Mouse (Mus musculus) lung, embryonic 14.5 days (tissue): ENCODE results near the gene Aldh3a2. TPM values are rescaled to one million over a fixed set of nuclear protein-coding genes. Genes with fewer than 3 reads are reported as not detected.

ENCODE experiments used
- ATAC-seq: fragments of 200-750 bp; cut with Nextera tagmentation; 2 replicates; pipeline ENCODE4 v1.8.0; 2017; ENCODE audit warnings: mild to moderate bottlenecking, moderate TSS enrichment, moderate library complexity; ENCODE audit not compliant: insufficient read depth
- DNase-seq: peaks from one replicate; pipeline ENCODE4 v3.0.0-alpha.2; 2015
- H3K27ac ChIP-seq: fragments of 300-500 bp; sonication (generic); 2 replicates; pipeline ENCODE4 v1.5.1; 2014; ENCODE audit warnings: low read depth, mild to moderate bottlenecking, moderate library complexity
- H3K27me3 ChIP-seq: fragments of 300-500 bp; sonication (generic); 2 replicates; pipeline ENCODE4 v1.6.1; 2014; ENCODE audit warnings: low read length, control low read depth; ENCODE audit not compliant: insufficient read depth
- H3K36me3 ChIP-seq: fragments of 300-500 bp; sonication (generic); 2 replicates; pipeline ENCODE4 v1.6.1; 2014; ENCODE audit warnings: control low read depth; ENCODE audit not compliant: insufficient read depth
- H3K4me1 ChIP-seq: fragments of 300-500 bp; sonication (generic); 2 replicates; pipeline ENCODE4 v1.6.1; 2014; ENCODE audit warnings: antibody characterized with exemption, control low read depth; ENCODE audit not compliant: insufficient read depth
- H3K4me2 ChIP-seq: fragments of 300-500 bp; sonication (generic); 2 replicates; pipeline ENCODE4 v1.6.1; 2014; ENCODE audit warnings: mild to moderate bottlenecking
- H3K4me3 ChIP-seq: fragments of 300-500 bp; sonication (generic); 2 replicates; pipeline ENCODE4 v1.5.1; 2014; ENCODE audit warnings: low read depth, low read length
- H3K9ac ChIP-seq: fragments of 300-500 bp; sonication (generic); 2 replicates; pipeline ENCODE4 v1.6.1; 2014
- H3K9me3 ChIP-seq: fragments of 300-500 bp; sonication (generic); 2 replicates; pipeline ENCODE4 v1.6.1; 2016; ENCODE audit warnings: low read depth, low read length, control low read depth
- CTCF ChIP-seq: IDR thresholded peaks from 2 replicates; pipeline ENCODE4 v1.5.1; 2016; ENCODE audit warnings: antibody characterized with exemption, low read depth
- WGBS: fragments of 180-500 bp; shearing (Covaris S2); extraction: QIAGEN DNeasy Blood & Tissue Kit; methylation state at CpG from one replicate; pipeline ENCODE4 v1.1.7; 2014; 5-methylcytosine and 5-hydroxymethylcytosine counted together
- polyA plus RNA-seq: library from polyadenylated mRNA; unstranded; fragments of >200 nt; fragmentation: Nextera tagmentation; extraction: Ambion mirVana; gene quantifications from 2 replicates; pipeline ENCODE4 v1.2.1, GENCODE M21; 2014

Gene Aldh3a2
- polyA plus RNA-seq, 1 experiment from 2014 or later: 37.6 TPM

DNA sequence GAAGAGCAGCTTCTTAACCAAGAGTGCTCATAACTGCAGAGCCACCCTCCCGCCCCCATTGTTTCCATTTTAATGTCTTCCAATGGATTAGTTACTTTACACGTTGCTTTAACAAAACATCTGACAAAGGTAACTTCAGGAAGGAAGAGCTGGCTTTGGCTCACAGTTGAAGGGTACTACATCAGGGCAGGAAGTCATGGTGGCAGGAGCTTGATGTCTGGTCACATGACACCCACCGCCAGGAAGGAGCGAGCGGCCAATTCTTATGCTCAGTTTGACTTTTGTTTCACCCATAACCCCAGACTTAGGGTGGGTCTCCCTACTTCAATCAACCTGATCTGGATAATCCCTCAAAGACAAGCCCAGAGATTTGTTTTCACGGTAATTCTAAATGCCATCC lies 8.2 kb downstream of the Aldh3a2 start:
- Histone ChIP-seq H3K9me3 (no peaks in the 10 kb centered on the region), H3K27ac (no peak overlapping the region), H3K4me1 (no peaks in the 10 kb centered on the region), H3K9ac (no peak overlapping the region), H3K4me2 (no peak overlapping the region), H3K4me3 (no peak overlapping the region), H3K27me3 (no peaks in the 10 kb centered on the region), H3K36me3 (peaks cover 56% of the 10 kb centered on the region)
- DNase-seq (no peak), ATAC-seq (no peak)
- no peak for TF ChIP-seq CTCF
- 91% methylated on average over 6 of the region's 6 CpGs for WGBS

- Histone ChIP-seq H3K4me2 (no peak overlapping the region), H3K36me3 (peaks cover 44% of the 10 kb centered on the region), H3K27me3 (no peaks in the 10 kb centered on the region), H3K9ac (no peak overlapping the region), H3K9me3 (no peaks in the 10 kb centered on the region), H3K27ac (no peak overlapping the region), H3K4me1 (no peaks in the 10 kb centered on the region), H3K4me3 (no peak overlapping the region)
- ATAC-seq (no peak), DNase-seq (peak; percentile 15)
- TF ChIP-seq CTCF: no peak
- 76% methylated on average over 12 of the region's 12 CpGs for WGBS
Measured at GRCm38 (mm10) chr11:61252807-61253206, 14.5 kb downstream of the Aldh3a2 start.

DNA sequence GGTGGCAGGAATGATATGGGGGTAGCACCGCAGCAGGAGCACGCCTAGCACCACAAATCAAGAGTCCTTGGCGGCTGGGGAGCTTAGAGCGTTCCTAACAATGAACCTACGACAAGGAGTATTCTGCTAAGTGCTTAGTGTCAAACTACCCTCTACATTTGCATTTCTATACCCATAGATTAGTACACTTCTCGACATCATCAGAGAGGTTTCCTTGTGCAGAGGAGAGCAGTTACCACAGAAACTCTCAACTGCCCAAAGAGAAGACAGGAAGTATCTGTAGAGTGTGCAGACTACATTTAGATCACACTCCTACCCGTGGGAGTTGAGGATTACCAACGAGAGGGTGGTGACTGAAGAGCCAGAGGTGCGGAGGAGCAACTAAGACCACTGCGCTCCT lies 15.5 kb downstream of the Aldh3a2 start:
- no peak for TF ChIP-seq CTCF
- no peaks in the 10 kb centered on the region for H3K27me3 ChIP-seq
- H3K9ac ChIP-seq: no peak overlapping the region
- peaks cover 43% of the 10 kb centered on the region for H3K36me3 ChIP-seq
- H3K9me3 ChIP-seq: no peaks in the 10 kb centered on the region
- no peak overlapping the region for H3K27ac ChIP-seq
- WGBS: 86% methylated on average over 10 of the region's 10 CpGs
- no peak overlapping the region for H3K4me3 ChIP-seq
- ATAC-seq (no peak), DNase-seq (no peak)
- no peak overlapping the region for H3K4me2 ChIP-seq
- no peaks in the 10 kb centered on the region for H3K4me1 ChIP-seq

DNA sequence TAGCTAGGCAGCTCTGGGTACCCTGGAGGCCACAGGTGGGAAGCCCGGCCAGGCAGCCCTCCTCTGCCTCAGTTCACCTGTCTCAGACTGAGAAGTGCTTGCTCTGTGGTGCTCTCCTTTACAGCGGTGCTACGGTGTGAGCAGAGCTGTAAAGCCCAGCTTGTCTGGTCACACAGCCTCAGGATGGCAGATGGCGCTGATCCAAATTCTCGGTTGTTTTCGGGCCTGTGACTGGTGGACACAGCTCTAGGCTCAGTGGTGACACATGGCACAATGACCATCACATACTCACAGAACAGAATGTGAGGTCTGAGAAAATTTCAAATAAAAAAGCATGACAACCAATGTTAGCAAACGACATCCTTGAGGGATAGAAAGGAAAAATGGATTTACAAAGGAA lies 22.9 kb downstream of the Aldh3a2 start:
- ATAC-seq: no peak
- Histone ChIP-seq H3K4me1 (no peaks in the 10 kb centered on the region), H3K27me3 (no peaks in the 10 kb centered on the region), H3K27ac (no peak overlapping the region), H3K4me2 (no peak overlapping the region), H3K4me3 (no peak overlapping the region), H3K36me3 (peaks cover 24% of the 10 kb centered on the region; the same call in 1 of the 2 replicates), H3K9ac (no peak overlapping the region), H3K9me3 (no peaks in the 10 kb centered on the region)
- WGBS: 77% methylated on average over 7 of the region's 7 CpGs
- no peak for TF ChIP-seq CTCF
- no peak for DNase-seq

DNA sequence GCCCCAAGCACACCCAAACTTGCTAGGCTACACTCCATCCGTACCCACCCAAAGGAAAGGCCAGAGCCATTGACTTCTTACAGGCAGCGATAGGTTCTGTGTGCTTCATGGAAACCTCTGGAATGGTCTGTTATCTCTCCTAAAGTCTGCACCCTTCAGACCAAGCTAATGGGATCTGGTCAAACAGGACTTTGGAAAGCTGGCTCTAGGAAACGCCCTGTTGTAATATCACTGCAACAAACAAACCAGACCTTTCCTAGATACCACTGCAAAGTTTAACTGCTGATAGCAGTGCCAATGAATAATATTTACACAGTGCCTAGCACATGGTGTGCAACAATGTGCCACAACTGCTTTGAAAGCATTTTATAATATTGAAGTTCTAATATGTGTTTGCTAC lies 31.2 kb downstream of the Aldh3a2 start:
- ATAC-seq (no peak), DNase-seq (no peak)
- no peak overlapping the region for H3K4me2 ChIP-seq
- no peaks in the 10 kb centered on the region for H3K27me3 ChIP-seq
- H3K9ac ChIP-seq: no peak overlapping the region
- no peak for TF ChIP-seq CTCF
- no peaks in the 10 kb centered on the region for H3K9me3 ChIP-seq
- H3K27ac ChIP-seq: no peak overlapping the region
- H3K4me3 ChIP-seq: no peak overlapping the region
- WGBS: 75% methylated on average over 3 of the region's 3 CpGs
- H3K4me1 ChIP-seq: no peaks in the 10 kb centered on the region
- no peaks in the 10 kb centered on the region for H3K36me3 ChIP-seq

GRCm38 (mm10) chr11:61234174-61234573 lies 33.1 kb downstream of the Aldh3a2 start:
- no peaks in the 10 kb centered on the region for H3K27me3 ChIP-seq
- H3K4me3 ChIP-seq: no peak overlapping the region
- H3K27ac ChIP-seq: no peak overlapping the region
- WGBS: 15% methylated on average over 5 of the region's 5 CpGs
- no peaks in the 10 kb centered on the region for H3K9me3 ChIP-seq
- no peak for ATAC-seq
- TF ChIP-seq CTCF: no peak
- DNase-seq: no peak
- H3K4me1 ChIP-seq: no peaks in the 10 kb centered on the region
- H3K4me2 ChIP-seq: no peak overlapping the region
- H3K9ac ChIP-seq: no peak overlapping the region
- no peaks in the 10 kb centered on the region for H3K36me3 ChIP-seq

GRCm38 (mm10) chr11:61231329-61231728 lies 35.9 kb downstream of the Aldh3a2 start:
- H3K27me3 ChIP-seq: no peaks in the 10 kb centered on the region
- peak overlapping the region; percentile 39 for H3K4me2 ChIP-seq
- TF ChIP-seq CTCF: peak; percentile 89
- H3K9ac ChIP-seq: no peak overlapping the region
- H3K36me3 ChIP-seq: no peaks in the 10 kb centered on the region
- WGBS: 5% methylated on average over 9 of the region's 9 CpGs
- no peaks in the 10 kb centered on the region for H3K9me3 ChIP-seq
- H3K4me3 ChIP-seq: no peak overlapping the region
- ATAC-seq: peak; percentile 68; the same call in 1 of the 2 replicates
- peak; percentile 89 for DNase-seq
- no peaks in the 10 kb centered on the region for H3K4me1 ChIP-seq
- H3K27ac ChIP-seq: no peak overlapping the region

DNA sequence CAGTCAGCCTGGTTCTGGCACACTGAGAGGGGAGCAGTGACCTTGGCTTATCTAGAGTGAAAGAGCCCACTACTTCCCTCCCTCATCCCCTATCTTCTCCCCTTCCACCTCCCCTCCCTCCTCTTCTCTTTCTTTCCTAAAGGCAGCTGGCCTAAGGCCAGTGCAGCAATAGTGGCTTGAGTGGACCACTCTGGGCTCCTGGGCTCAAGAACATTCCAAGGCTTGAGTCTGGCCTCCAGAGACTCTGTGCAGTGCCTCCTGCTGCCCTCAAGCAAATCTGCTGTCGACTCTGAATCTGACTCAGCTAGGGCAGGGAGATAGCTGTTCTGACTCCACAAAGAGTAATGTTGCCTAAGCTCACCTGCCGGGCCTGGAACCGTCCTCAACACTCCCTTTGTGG lies 38.9 kb downstream of the Aldh3a2 start:
- Histone ChIP-seq H3K4me3 (no peak overlapping the region), H3K27ac (no peak overlapping the region), H3K27me3 (no peaks in the 10 kb centered on the region), H3K9ac (no peak overlapping the region), H3K36me3 (no peaks in the 10 kb centered on the region), H3K9me3 (no peaks in the 10 kb centered on the region), H3K4me1 (no peaks in the 10 kb centered on the region), H3K4me2 (no peak overlapping the region)
- WGBS: 64% methylated on average over 3 of the region's 3 CpGs
- no peak for DNase-seq
- no peak for TF ChIP-seq CTCF
- no peak for ATAC-seq
